Mouse (Mus musculus) layer of hippocampus, postnatal 14 days (tissue): ENCODE results near the gene Anxa6. TPM values are rescaled to one million over a fixed set of nuclear protein-coding genes. Genes with fewer than 3 reads are reported as not detected.

Experiments used
- DNase-seq, 2 experiments: peaks; one replicate each; pipeline ENCODE4 v3.0.0; 2021 to 2022; ENCODE audit warnings: low spot score in 2 of 2, mixed read lengths in 1 of 2
- total RNA-seq, 2 experiments: library from RNA; stranded (reverse); gene quantifications; 2 replicates each; pipeline ENCODE4 v1.2.3; 2021

The Anxa6 gene
- total RNA-seq, 2 experiments from 2014 or later = 90.3 to 93.8 TPM

GRCm38 (mm10) chr11:54930318-54930979 lies 102.8 kb downstream of the Anxa6 start:
- DNase-seq = peak; percentile 45 to 56

- DNase-seq = no peak
These were observed 103.5 kb downstream of the Anxa6 start for GRCm38 (mm10) chr11:54929744-54930143.

GRCm38 (mm10) chr11:54929290-54929689 lies 104.0 kb downstream of the Anxa6 start:
- DNase-seq = no peak

Other genes with a start within 250 kb of the Anxa6 start
- 100 to 1,000 TPM; 157 to 168 TPM for gene Cdc42se2, start 245.8 kb downstream of the Anxa6 start, total RNA-seq
- 10 to 100 TPM; 28.7 to 29.0 TPM for gene Lyrm7, start 172.5 kb downstream of the Anxa6 start, total RNA-seq
- 100 to 1,000 TPM; 293 to 310 TPM for gene Hint1, start 167.1 kb downstream of the Anxa6 start, total RNA-seq
- gene Gpx3, start 131.0 kb downstream of the Anxa6 start, total RNA-seq = 1 to 10 TPM; 4.3 to 5.8 TPM
- gene Tnip1, start 70.5 kb downstream of the Anxa6 start, total RNA-seq = 10 to 100 TPM; 34.3 to 34.4 TPM
- not detected for gene Ccdc69, start 44.7 kb upstream of the Anxa6 start, total RNA-seq
- gene Gm2a, start 64.7 kb upstream of the Anxa6 start, total RNA-seq = 10 to 100 TPM; 53.7 to 58.5 TPM
- gene Slc36a3, start 118.3 kb upstream of the Anxa6 start, total RNA-seq = not detected
- under 1 TPM; 0.26 to 0.67 TPM for gene Slc36a2, start 151.6 kb upstream of the Anxa6 start, total RNA-seq
- gene Slc36a1, start 170.9 kb upstream of the Anxa6 start, total RNA-seq = 10 to 100 TPM; 60.4 to 63.9 TPM